Mouse (Mus musculus) heart, adult 8-10 months (tissue): ENCODE data around the gene Arsg. TPM values are rescaled to one million over a fixed set of nuclear protein-coding genes. Genes with fewer than 3 reads are reported as not detected.
"Not testable (repeated sequence)": the region's sequence is repeated elsewhere in the genome, so short reads cannot be mapped to it uniquely, and the experiment has no call there.

ENCODE experiments used
- DNase-seq: peaks from one replicate; pipeline ENCODE4 v3.0.0; 2022; ENCODE audit warnings: low spot score
- total RNA-seq, 4 experiments: library from RNA; stranded (reverse); gene quantifications; 2 replicates each; pipeline ENCODE4 v1.2.4; 2022

The Arsg gene
- total RNA-seq, 4 experiments from 2014 or later = 0.87 to 2.7 (median 1.8) TPM

DNA sequence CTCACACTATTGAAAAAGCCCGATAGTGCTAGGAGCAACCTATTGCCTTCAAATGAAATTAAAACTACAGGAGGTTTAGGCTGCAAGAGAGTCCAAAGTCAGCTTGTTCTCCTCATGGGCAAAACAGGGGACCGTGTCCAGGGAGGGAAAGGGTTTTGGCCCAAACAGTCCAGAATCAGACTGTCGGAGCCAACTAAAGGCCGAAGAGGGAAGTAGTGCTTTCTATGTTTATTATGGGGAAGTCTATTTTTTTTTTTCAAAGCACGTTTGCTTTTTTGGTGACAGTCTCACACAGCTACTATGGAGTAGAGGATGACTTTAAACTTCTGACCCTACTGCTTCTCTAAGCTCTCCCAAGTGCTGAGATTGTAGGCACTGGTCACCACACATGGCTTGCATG lies 5.0 kb upstream of the Arsg start:
- DNase-seq = peak; percentile 13

- DNase-seq = no peak
These were observed 3.0 kb upstream of the Arsg start for GRCm38 (mm10) chr11:109470170-109470569.

DNA sequence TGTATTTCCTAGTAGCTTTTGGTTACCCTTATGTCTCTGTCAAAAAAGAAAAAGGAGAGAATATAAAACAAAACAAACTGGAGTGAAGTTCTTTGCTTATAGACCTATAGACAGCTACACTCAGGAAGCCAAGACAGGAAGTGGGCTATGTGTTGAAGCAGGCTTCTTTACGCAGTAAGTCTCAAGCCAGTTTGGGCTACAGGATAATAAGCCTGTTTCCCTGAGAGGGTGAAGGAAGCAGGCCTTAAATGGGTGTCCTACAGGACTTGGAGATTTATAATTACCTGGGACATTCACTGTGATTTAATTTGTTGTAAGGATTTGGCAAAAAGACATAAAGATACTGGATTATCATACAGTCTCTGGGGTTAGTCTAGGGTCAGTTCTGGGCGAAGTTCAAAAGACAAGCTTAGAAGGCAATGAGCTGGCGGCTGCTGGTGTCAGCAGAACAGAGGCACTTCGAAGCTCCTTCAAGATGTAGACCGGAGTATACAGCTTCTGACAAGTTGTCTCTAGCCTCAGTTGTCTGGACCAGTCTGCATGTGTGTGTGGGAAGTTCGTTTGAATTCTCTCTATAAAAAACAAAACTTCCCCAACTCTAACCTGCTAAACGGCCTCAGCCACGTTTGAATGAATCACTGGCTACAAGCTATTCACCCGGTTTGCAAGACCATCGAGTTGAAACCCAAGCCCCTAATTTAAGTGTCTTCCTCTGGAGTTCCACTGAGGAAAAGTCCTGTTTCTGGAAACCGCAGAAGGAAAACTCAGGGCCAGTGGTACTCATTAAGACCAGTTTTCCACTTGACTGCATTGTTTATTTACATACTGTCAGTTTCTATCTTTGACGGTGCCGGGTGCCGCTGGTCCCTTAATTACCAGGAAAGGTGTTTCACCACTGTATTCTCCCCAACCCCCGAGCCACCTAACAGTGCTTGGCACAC lies 2.0 kb upstream of the Arsg start:
- DNase-seq = no peak

GRCm38 (mm10) chr11:109472171-109472691 lies 943 bp upstream of the Arsg start:
- no peak for DNase-seq

- no peak for DNase-seq
These were observed 378 bp upstream of the Arsg start for GRCm38 (mm10) chr11:109472821-109473170.

GRCm38 (mm10) chr11:109474086-109474742 lies 1.0 kb downstream of the Arsg start:
- no peak for DNase-seq

DNA sequence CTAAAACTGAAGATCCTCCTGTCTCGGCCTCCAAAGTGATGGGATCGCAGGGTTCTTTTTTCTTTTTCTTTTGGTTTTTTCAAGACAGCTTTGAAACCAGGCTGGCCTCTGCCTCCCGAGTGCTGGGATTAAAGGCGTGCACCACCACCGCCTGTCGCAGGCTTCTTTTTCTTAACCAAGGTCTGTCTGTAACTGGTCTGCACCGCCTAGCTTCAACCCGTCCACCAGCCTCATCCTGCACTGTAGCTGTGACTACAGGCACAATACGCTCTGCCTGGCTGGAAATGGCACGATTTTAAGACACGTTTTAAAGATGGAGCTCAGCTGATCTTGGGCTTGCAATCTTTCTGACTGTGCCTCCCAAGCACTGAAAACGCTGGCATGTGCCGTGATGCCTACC lies 1.7 kb downstream of the Arsg start:
- DNase-seq = no peak

- no peak for DNase-seq
These were observed 2.5 kb downstream of the Arsg start for GRCm38 (mm10) chr11:109475717-109476116.

- no peak for DNase-seq
These were observed 3.1 kb downstream of the Arsg start for GRCm38 (mm10) chr11:109476241-109476640.

DNA sequence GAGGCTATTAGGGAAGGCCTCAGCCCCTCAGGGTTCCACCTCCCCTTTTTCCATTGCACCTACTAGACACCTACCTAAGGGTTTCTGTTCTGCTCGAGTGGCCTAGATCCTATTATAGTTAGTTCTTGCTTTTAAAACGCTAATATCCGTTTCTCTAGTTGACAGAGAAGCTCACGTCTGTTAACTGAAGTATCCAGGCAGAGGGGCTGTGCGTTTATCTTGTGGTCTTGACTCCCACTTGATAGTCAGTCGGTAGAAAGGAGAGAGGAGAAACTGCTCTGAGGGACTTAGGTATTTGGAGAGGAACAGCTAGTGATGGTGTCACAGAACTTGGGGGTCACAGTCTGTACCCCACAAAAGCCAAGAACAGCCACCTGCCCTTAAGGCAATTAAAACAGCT lies 3.5 kb downstream of the Arsg start:
- no peak for DNase-seq

GRCm38 (mm10) chr11:109477606-109478380 lies 4.6 kb downstream of the Arsg start:
- DNase-seq = no peak

- no peak for DNase-seq
These were observed 6.6 kb downstream of the Arsg start for GRCm38 (mm10) chr11:109479575-109480285.

DNA sequence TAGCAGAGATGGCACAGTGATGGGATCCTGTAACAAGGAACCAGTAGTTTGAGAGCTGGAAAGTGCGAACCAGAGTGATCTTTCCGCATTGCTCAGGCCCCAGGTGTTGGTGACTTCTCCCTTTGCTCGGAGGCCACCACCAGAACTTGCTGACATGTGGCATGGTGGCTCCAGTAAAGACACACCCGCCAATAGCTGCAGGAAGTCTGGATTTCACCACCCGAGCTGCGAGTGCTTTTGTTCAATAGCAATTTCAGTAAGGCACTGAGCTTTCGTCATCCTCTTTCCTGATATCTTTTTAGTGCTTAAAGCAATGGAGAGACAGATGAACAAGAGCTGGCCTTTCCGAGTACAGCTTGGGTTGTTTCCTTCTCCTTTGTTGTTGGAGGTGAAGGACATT lies 7.3 kb downstream of the Arsg start:
- DNase-seq = no peak

DNA sequence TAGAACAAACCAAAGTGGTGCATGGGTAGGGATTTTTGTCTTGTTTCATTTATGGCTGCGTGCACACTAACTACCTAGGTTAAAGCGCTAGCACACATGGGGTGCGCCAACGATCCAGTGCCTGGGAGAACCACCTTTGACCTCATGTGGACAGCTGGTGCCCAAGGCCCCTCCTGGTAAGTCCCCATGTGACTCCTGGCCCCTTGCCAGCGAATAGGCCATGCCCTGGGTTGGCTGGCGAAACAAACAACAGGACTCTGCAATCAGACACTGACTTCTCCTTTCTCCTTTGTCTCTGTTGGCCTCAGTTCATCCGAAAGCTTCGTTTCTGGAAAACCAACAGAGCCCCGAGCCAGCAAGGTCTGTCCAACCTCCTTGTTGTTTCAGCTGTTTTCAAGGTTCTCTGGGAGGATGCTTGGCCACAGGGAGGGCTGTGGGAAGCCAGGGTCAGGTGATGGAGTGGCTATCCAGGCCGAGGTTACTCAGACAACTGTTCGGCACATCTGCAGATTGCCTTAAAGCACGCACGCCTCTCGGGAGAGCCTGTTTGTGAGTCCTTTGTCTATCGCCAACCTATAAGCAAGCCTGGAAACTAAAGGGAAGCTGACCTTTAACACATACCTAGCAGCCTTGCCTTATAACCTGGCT lies 12.3 kb downstream of the Arsg start:
- DNase-seq = no peak

GRCm38 (mm10) chr11:109487111-109487510 lies 13.9 kb downstream of the Arsg start:
- DNase-seq = no peak

GRCm38 (mm10) chr11:109487991-109488684 lies 15.0 kb downstream of the Arsg start:
- DNase-seq = no peak

GRCm38 (mm10) chr11:109489763-109490162 lies 16.6 kb downstream of the Arsg start:
- no peak for DNase-seq

- DNase-seq = no peak
These were observed 18.7 kb downstream of the Arsg start for GRCm38 (mm10) chr11:109491844-109492243.

DNA sequence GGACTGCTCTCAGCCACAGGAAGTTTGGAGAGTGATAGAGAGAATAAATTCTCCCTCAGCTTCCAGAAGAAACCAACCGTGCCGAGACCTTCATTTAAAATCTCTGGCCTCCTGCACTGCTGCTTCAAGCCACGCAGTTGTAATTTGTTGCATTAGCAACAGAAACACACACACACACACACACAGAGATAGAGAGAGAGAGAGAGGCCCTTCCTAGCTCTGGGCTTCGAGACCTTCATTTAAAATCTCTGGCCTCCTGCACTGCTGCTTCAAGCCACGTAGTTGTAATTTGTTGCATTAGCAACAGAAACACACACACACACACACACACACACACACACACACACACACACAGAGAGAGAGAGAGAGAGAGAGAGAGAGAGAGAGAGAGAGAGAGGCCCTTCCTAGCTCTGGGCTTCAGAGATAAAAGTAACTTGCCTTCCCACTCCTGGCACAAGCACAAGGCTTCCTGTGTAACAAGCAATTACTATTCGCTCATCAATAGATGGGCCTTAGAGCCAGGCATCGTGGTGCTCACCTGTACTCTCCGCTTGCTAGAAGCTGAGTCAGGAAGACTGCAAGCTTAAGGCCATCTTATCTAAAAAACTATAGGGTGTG lies 19.8 kb downstream of the Arsg start:
- DNase-seq = not testable (repeated sequence)
